Mouse (Mus musculus) CH12.LX (cell line): ENCODE data around the gene Prr19. TPM values are rescaled to one million over a fixed set of nuclear protein-coding genes. Genes with fewer than 3 reads are reported as not detected.

ENCODE experiments used
- DNase-seq: peaks from one replicate; pipeline ENCODE4 v3.0.0-alpha.2; 2013; ENCODE audit errors: extremely low read depth
- H3K27ac ChIP-seq: 2 replicates; pipeline ENCODE4 v1.5.1; 2012; ENCODE audit warnings: low read depth, mild to moderate bottlenecking, control low read depth, moderate library complexity; ENCODE audit not compliant: insufficient read depth
- H3K27me3 ChIP-seq: replicated peaks from 2 replicates; pipeline ENCODE3; 2012; ENCODE audit warnings: inconsistent platforms
- H3K36me3 ChIP-seq, 2 experiments: replicated peaks in 1 of 2; 2 replicates each; pipeline versions ENCODE3 to v1.6.1; 2012; ENCODE audit warnings: inconsistent platforms in 1 of 2, low read length in 1 of 2, mild to moderate bottlenecking in 1 of 2, mixed read lengths in 1 of 2, moderate library complexity in 1 of 2; ENCODE audit not compliant: control insufficient read depth in 1 of 2, insufficient read depth in 1 of 2
- H3K4me1 ChIP-seq, 2 experiments: 2 replicates each; pipeline ENCODE4 v1.6.1; 2012; ENCODE audit warnings: inconsistent platforms in 1 of 2, moderate library complexity in 1 of 2; ENCODE audit not compliant: insufficient read depth in 2 of 2, control insufficient read depth in 1 of 2
- H3K4me2 ChIP-seq: 2 replicates; pipeline ENCODE4 v1.6.1; 2012; ENCODE audit warnings: low read depth, mild to moderate bottlenecking, control low read depth; ENCODE audit not compliant: poor library complexity, insufficient read depth, severe bottlenecking
- H3K4me3 ChIP-seq, 3 experiments: fragments of 150-350 bp in 1 of 3; sonication (generic) in 1 of 3; replicated peaks in 1 of 3; 2 replicates each; pipeline versions ENCODE3 to v1.5.1; 2011 to 2012; ENCODE audit warnings: low read depth in 2 of 3, low read length in 2 of 3, mild to moderate bottlenecking in 2 of 3, moderate library complexity in 2 of 3, control low read depth in 1 of 3, improper control_type of control experiment in 1 of 3, inconsistent platforms in 1 of 3, mixed read lengths in 1 of 3; ENCODE audit not compliant: poor library complexity in 1 of 3
- H3K79me2 ChIP-seq: replicated peaks from 2 replicates; pipeline ENCODE4 v1.6.1; 2012; ENCODE audit warnings: mild to moderate bottlenecking, moderate library complexity; ENCODE audit not compliant: control insufficient read depth, poor library complexity, insufficient read depth, severe bottlenecking; ENCODE audit errors: extremely low read depth
- H3K9ac ChIP-seq: 2 replicates; pipeline ENCODE4 v1.6.1; 2012; ENCODE audit warnings: low read depth, mild to moderate bottlenecking, control low read depth, moderate library complexity; ENCODE audit not compliant: insufficient read depth
- H3K9me3 ChIP-seq: replicated peaks from 2 replicates; pipeline ENCODE3; 2012; ENCODE audit warnings: low read length, inconsistent platforms, mixed read lengths
- CHD1 ChIP-seq: IDR thresholded peaks from 2 replicates; pipeline ENCODE4 v1.6.1; 2012; ENCODE audit warnings: low read depth, low read length, improper control_type of control experiment, inconsistent platforms
- CHD2 ChIP-seq: IDR thresholded peaks from 2 replicates; pipeline ENCODE4 v1.6.1; 2011; ENCODE audit warnings: low read length, improper control_type of control experiment
- CTCF ChIP-seq, 2 experiments: IDR thresholded peaks in 1 of 2; conservative IDR thresholded peaks in 1 of 2; 2 replicates each; pipeline ENCODE4 v1.5.1; 2011 to 2012; ENCODE audit warnings: low read depth in 2 of 2, low read length in 2 of 2, improper control_type of control experiment in 1 of 2, inconsistent platforms in 1 of 2, mild to moderate bottlenecking in 1 of 2, moderate library complexity in 1 of 2
- HCFC1 ChIP-seq: IDR thresholded peaks from 2 replicates; pipeline ENCODE4 v1.6.1; 2012; ENCODE audit warnings: low read depth, mild to moderate bottlenecking, inconsistent platforms, low read length, improper control_type of control experiment
- IRF4 ChIP-seq: IDR thresholded peaks from 2 replicates; pipeline ENCODE4 v1.6.1; 2014; ENCODE audit warnings: low read depth, mild to moderate bottlenecking, inconsistent platforms, low read length, improper control_type of control experiment
- MAZ ChIP-seq: IDR thresholded peaks from 2 replicates; pipeline ENCODE4 v1.6.1; 2012; ENCODE audit warnings: low read depth, mild to moderate bottlenecking, inconsistent platforms, low read length, improper control_type of control experiment, moderate library complexity
- MYC ChIP-seq: IDR thresholded peaks from 2 replicates; pipeline ENCODE4 v1.6.1; 2011; ENCODE audit warnings: low read depth, mild to moderate bottlenecking, improper control_type of control experiment, low read length
- NRF1 ChIP-seq: IDR thresholded peaks from 2 replicates; pipeline ENCODE4 v1.6.1; 2014; ENCODE audit warnings: low read depth, mild to moderate bottlenecking, inconsistent platforms, low read length, improper control_type of control experiment, moderate library complexity
- RCOR1 ChIP-seq: conservative IDR thresholded peaks from 2 replicates; pipeline ENCODE4 v1.6.1; 2012; ENCODE audit warnings: low read depth, mild to moderate bottlenecking, inconsistent platforms, low read length, improper control_type of control experiment
- TBP ChIP-seq: conservative IDR thresholded peaks from 2 replicates; pipeline ENCODE4 v1.6.1; 2011; ENCODE audit warnings: low read depth, low read length, improper control_type of control experiment
- TCF12 ChIP-seq: IDR thresholded peaks from 2 replicates; pipeline ENCODE4 v1.6.1; 2014; ENCODE audit warnings: low read depth, mild to moderate bottlenecking, inconsistent platforms, low read length, improper control_type of control experiment
- UBTF ChIP-seq: IDR thresholded peaks from 2 replicates; pipeline ENCODE4 v1.6.1; 2012; ENCODE audit warnings: low read depth, mild to moderate bottlenecking, inconsistent platforms, low read length, improper control_type of control experiment, moderate library complexity
- USF1 ChIP-seq: IDR thresholded peaks from 2 replicates; pipeline ENCODE4 v1.6.1; 2014; ENCODE audit warnings: low read depth, mild to moderate bottlenecking, inconsistent platforms, low read length, improper control_type of control experiment
- ZC3H11A ChIP-seq: IDR thresholded peaks from 2 replicates; pipeline ENCODE4 v1.6.1; 2012; ENCODE audit warnings: low read depth, mild to moderate bottlenecking, inconsistent platforms, low read length, improper control_type of control experiment
- ZKSCAN1 ChIP-seq: IDR thresholded peaks from 2 replicates; pipeline ENCODE4 v1.6.1; 2012; ENCODE audit warnings: low read depth, inconsistent platforms, low read length, improper control_type of control experiment, borderline replicate concordance
- ZMIZ1 ChIP-seq: IDR thresholded peaks from 2 replicates; pipeline ENCODE4 v1.6.1; 2012; ENCODE audit warnings: low read depth, mild to moderate bottlenecking, inconsistent platforms, low read length, improper control_type of control experiment
- dilution Hi-C: fragments of 300-500 bp; cut with MboI; formaldehyde crosslinking; loops from 2 replicates; pipeline ENCODE4 v1.14.3; 2020; ENCODE audit warnings: low sequenced_read_pairs; ENCODE audit not compliant: extremely low pct_unique_long_range_greater_than_20kb, extremely low pct_ligation_motif_present
- in situ Hi-C: fragments of 300-500 bp; cut with MboI; formaldehyde crosslinking; loops from 3 replicates; pipeline ENCODE4 v1.14.3; 2019; ENCODE audit warnings: low sequenced_read_pairs, low pct_ligation_motif_present, low pct_unique_long_range_greater_than_20kb, mixed read lengths
- polyA plus RNA-seq: library from polyadenylated mRNA; unstranded; fragments of >175 nt; gene quantifications from 2 replicates; pipeline ENCODE4 v1.2.1, GENCODE M21; 2012; ENCODE audit warnings: low read depth; ENCODE audit not compliant: insufficient read length
- total RNA-seq, 2 experiments: library from RNA; depleted of rRNA; stranded (reverse); fragments of 300-350 nt in 1 of 2; fragments of >200 nt in 1 of 2; gene quantifications; 2 replicates each; pipeline ENCODE4 v1.2.3; 2012 to 2014

Gene Prr19
- total and polyA plus RNA-seq, 3 experiments, result not detected

- TF ChIP-seq ZMIZ1 (no peak), ZKSCAN1 (no peak), NRF1 (no peak), TCF12 (peak; percentile 32; the same call in 1 of the 2 replicates), CHD2 (peak; percentile 59; the same call in 1 of the 2 replicates), USF1 (no peak), TBP (0 out of 2 replicates have a peak, but pooled peaks have one; percentile 46), MYC (no peak), RCOR1 (no peak), IRF4 (0 out of 2 replicates have a peak, but pooled peaks have one; percentile 26), CTCF (conservative IDR thresholded peaks at IDR 0.05 in 1 of 2, IDR thresholded peaks at IDR 0.05 in 1 of 2; ENCODE audit: low read depth in 2 of 2, low read length in 2 of 2) (peak in 1 of 2 experiments; percentile 46; a peak in 2 of 4 replicates)
These were observed 3.5 kb upstream of the Prr19 start, which contains the start of gene Pafah1b3 (continued) for GRCm38 (mm10) chr7:25297454-25298325.

- no peak for TF ChIP-seq ZC3H11A
- TF ChIP-seq RCOR1, result no peak
- TF ChIP-seq HCFC1, result no peak
- no peak for TF ChIP-seq CHD1
- TF ChIP-seq UBTF, result no peak
- no peak for TF ChIP-seq MAZ
- no peak for TF ChIP-seq USF1
- no peak for TF ChIP-seq TCF12
- TF ChIP-seq ZMIZ1, result no peak
- TF ChIP-seq TBP, result no peak
- TF ChIP-seq CHD2, result no peak
- Histone ChIP-seq H3K4me1 (peaks cover 3 to 9% of the 10 kb centered on the region in 2 experiments; a peak in 2 of 4 replicates), H3K9me3 (no peaks in the 10 kb centered on the region), H3K36me3 (no peaks in the 10 kb centered on the region), H3K79me2 (no peaks in the 10 kb centered on the region), H3K27me3 (peaks cover 55% of the 10 kb centered on the region), H3K27ac (no peak overlapping the region), H3K9ac (no peak overlapping the region), H3K4me3 (no peak overlapping the region), H3K4me2 (no peak overlapping the region)
- dilution Hi-C loops, result no loop called here
- in situ Hi-C loops, result no loop called here
- no peak for DNase-seq
These were observed 1.9 kb downstream of the Prr19 start for GRCm38 (mm10) chr7:25303003-25303684.
